Mouse (Mus musculus) macrophage (primary cell): ENCODE measurements around the gene Samm50. TPM values are rescaled to one million over a fixed set of nuclear protein-coding genes. Genes with fewer than 3 reads are reported as not detected.

ENCODE experiments used
- H3K27ac ChIP-seq: fragments of 350-480 bp; formaldehyde crosslinking; 2 replicates; pipeline ENCODE4 v1.9.0; 2021
- H3K36me3 ChIP-seq: fragments of 350-480 bp; formaldehyde crosslinking; 2 replicates; pipeline ENCODE4 v1.9.0; 2021; ENCODE audit errors: inconsistent target
- H3K4me3 ChIP-seq: fragments of 350-480 bp; formaldehyde crosslinking; 2 replicates; pipeline ENCODE4 v1.9.0; 2021; ENCODE audit errors: inconsistent target
- H3K79me2 ChIP-seq: fragments of 350-480 bp; formaldehyde crosslinking; 2 replicates; pipeline ENCODE4 v1.9.0; 2021; ENCODE audit errors: inconsistent target
- WGBS: methylation state at CpG from one replicate; pipeline ENCODE4 v1.1.7; 2026; ENCODE audit warnings: inconsistent platforms; ENCODE audit not compliant: missing documents; 5-methylcytosine and 5-hydroxymethylcytosine counted together
- polyA plus RNA-seq: library from polyadenylated mRNA; stranded (reverse); fragments of 250-400 nt; gene quantifications from 3 replicates; pipeline ENCODE4 v1.2.4, GENCODE M21; 2018; ENCODE audit warnings: inconsistent platforms

Gene Samm50
- polyA plus RNA-seq, 1 experiment from 2014 or later, result 46.2 TPM

- Histone ChIP-seq H3K4me3 (no peak overlapping the region), H3K79me2 (no peaks in the 10 kb centered on the region), H3K36me3 (peaks cover 23% of the 10 kb centered on the region; the same call in 1 of the 2 replicates), H3K27ac (no peak overlapping the region)
- WGBS, result 92% methylated on average over 7 of the region's 7 CpGs
These were observed 24.5 kb downstream of the Samm50 start for GRCm38 (mm10) chr15:84216461-84217084.

DNA sequence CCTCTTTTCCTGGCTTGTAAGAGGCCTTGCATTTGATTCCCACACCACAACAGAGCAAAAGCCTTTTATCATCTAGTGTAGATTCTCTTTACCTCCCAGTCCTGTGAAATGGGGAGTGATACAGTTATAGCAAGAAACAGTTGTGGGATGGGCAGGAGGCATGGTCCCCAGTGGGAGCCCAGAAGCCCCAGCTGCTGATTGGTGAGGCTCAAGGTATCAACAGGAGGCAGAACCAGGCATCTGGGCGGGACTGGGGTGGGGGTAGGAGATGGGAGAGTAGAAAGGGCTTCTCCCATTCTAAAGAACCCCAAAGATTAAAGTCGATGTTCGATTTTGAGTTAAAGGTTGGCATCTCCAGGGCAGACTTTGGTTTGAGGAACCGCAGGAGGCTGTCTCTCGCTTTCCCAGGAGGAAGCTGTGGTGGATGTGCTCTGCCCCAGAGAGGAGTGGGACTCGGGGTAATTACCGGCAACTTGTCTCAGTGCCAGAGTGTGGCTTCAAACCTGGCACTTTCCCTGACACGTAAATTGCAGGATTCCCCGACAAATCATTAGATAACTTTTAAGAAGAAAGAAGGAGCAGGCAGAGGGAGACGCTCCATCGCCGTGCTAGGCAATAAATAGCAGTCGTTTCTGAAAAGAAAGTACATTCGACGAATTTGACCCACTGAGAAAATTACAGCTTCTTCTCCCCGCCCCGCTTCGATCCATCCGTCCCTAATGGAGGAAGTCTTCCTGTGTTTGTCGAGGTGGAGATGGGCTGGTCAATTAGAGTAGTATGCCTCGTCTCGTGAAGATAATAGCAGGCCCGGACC, 26.1 kb downstream of the Samm50 start:
- Histone ChIP-seq H3K36me3 (peaks cover 18% of the 10 kb centered on the region; the same call in 1 of the 2 replicates), H3K4me3 (no peak overlapping the region), H3K79me2 (no peaks in the 10 kb centered on the region), H3K27ac (no peak overlapping the region)
- WGBS, result 40% methylated on average over 23 of the region's 23 CpGs

GRCm38 (mm10) chr15:84218783-84219271, 26.8 kb downstream of the Samm50 start:
- Histone ChIP-seq H3K4me3 (no peak overlapping the region), H3K27ac (no peak overlapping the region), H3K36me3 (peaks cover 13% of the 10 kb centered on the region; the same call in 1 of the 2 replicates), H3K79me2 (no peaks in the 10 kb centered on the region)
- 33% methylated on average over 9 of the region's 9 CpGs for WGBS

GRCm38 (mm10) chr15:84221539-84221938, 29.5 kb downstream of the Samm50 start:
- no peaks in the 10 kb centered on the region for H3K79me2 ChIP-seq
- H3K4me3 ChIP-seq, result no peak overlapping the region
- no peak overlapping the region for H3K27ac ChIP-seq
- no peaks in the 10 kb centered on the region for H3K36me3 ChIP-seq
- 76% methylated on average over 5 of the region's 5 CpGs for WGBS

DNA sequence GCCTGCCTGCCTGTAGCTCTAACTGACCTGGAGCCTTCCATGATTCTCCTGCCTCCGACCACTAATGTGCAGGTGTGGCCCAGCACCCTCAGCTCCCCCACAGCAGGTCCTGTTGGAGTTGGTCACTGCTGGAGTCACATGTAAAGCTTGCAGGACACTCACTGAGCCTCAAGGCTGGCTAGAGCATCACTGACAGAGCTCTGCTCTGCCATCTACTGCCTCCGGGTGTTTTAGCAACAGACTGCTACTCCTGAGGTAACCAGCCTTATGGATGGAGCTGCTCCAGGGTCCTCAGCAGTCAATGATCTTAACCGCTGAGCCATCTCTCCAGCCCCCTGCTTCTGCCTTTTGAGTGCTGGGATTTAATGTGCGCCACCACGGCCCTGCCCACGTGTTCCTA, 31.4 kb downstream of the Samm50 start:
- 79% methylated on average over 6 of the region's 6 CpGs for WGBS
- H3K36me3 ChIP-seq, result no peaks in the 10 kb centered on the region
- H3K79me2 ChIP-seq, result no peaks in the 10 kb centered on the region
- no peak overlapping the region for H3K27ac ChIP-seq
- no peak overlapping the region for H3K4me3 ChIP-seq

DNA sequence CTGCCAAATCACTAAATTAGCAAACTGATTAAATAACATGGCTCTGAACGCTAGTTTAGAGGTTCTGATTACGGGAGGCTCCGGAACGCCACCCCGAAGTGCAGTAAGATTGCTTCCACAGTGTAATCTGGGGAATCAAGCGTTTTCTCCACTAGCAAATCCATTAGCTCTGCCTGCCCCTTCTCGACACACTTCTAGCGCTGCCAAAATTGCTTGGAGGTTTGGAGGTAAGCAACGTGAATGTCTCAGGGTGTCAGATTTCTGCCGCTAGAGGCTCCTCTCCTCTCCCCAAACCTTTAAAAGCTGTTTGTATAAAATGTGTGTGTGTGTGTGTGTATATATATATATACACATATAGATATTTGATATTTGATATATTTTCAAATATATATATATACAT, 32.7 kb downstream of the Samm50 start:
- Histone ChIP-seq H3K4me3 (no peak overlapping the region), H3K79me2 (no peaks in the 10 kb centered on the region), H3K27ac (no peak overlapping the region), H3K36me3 (no peaks in the 10 kb centered on the region)
- 87% methylated on average over 8 of the region's 10 CpGs for WGBS

DNA sequence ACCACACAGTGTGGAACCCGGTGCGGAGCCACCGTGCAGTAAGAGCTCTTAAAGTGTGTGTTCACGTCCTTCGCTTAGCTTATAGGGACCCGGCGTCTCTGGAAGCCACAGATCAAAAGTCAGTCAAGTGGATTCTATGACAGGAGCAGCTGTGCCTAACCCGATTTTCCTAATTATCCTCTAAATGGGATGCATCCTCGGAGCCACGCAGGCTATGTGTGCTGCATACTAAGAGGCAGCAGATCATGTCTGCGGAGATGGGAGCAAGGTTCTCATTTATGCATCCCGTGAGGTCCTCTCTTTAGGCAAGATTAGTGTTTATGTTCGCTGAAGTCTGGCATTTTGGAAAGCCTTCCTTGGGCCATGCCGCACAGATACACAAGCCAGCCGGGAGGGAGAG, 34.9 kb downstream of the Samm50 start:
- no peaks in the 10 kb centered on the region for H3K36me3 ChIP-seq
- 96% methylated on average over 15 of the region's 15 CpGs for WGBS

DNA sequence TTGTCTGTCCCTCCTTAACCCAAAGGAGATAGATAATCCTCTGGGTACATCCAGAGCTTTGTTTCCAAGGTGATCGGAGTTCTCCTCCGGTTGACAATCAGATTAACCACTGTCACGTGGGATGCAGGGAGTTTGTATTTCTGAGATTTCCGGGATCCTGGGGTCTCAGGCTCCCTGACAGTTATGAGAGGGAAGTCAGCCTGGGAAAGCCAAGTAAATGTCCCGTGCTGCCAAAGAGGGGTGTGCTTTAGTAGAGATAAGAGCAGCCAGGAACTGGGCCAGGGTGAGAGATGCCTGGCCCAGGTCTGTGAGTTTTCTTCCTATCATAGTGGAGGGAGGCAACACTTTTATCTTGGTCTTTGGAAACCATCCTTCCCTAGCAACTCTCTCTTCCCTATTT, 38.6 kb downstream of the Samm50 start:
- no peak overlapping the region for H3K4me3 ChIP-seq
- no peaks in the 10 kb centered on the region for H3K36me3 ChIP-seq
- 36% methylated on average over 5 of the region's 5 CpGs for WGBS
- peak overlapping the region; percentile 54; the same call in 1 of the 2 replicates for H3K27ac ChIP-seq
- peaks cover 31% of the 10 kb centered on the region for H3K79me2 ChIP-seq

More for the DNA sequence above, 34.9 kb downstream of the Samm50 start:
- no peak overlapping the region for H3K4me3 ChIP-seq
- no peaks in the 10 kb centered on the region; the same call in 1 of the 2 replicates for H3K79me2 ChIP-seq
- no peak overlapping the region for H3K27ac ChIP-seq

- Histone ChIP-seq H3K36me3 (no peaks in the 10 kb centered on the region), H3K79me2 (peaks cover 34% of the 10 kb centered on the region), H3K27ac (peak overlapping the region; percentile 54), H3K4me3 (peak overlapping the region; percentile 49)
- WGBS, result 2% methylated on average over 16 of the region's 16 CpGs
These were observed 39.2 kb downstream of the Samm50 start for GRCm38 (mm10) chr15:84231113-84231712.

GRCm38 (mm10) chr15:84231721-84232561, 39.9 kb downstream of the Samm50 start, which contains the start of gene Parvb:
TSS of gene Parvb (plus strand) at chr15:84232043.
- no peaks in the 10 kb centered on the region for H3K36me3 ChIP-seq
- H3K4me3 ChIP-seq, result peak within 1 kb of the TSS; percentile 49
- H3K79me2 ChIP-seq, result peaks cover 42% of the 10 kb centered on the region
- 4% methylated on average over 52 of the region's 53 CpGs for WGBS
- peak within 1 kb of the TSS; percentile 54 for H3K27ac ChIP-seq

DNA sequence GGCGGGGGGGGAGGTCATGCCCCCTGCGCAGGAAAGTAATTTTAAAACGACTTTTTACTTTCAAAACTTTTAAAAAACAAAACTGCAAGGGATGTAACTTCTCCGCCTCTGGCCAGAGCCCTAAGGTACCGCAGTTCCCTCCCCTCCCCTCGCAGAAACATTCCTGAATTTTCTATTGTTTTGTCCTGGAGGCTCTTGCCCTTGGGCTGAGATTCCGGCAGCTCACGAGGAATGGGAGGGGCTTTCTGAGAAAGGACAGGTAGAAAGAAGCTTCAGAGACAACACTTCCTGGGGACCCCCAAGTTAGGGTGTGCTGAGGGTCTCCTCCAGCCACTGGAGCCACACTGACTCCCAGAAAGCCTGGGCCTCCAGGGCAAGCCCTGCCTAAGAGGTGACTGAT, 40.6 kb downstream of the Samm50 start:
- peak overlapping the region; percentile 48 for H3K27ac ChIP-seq
- H3K36me3 ChIP-seq, result no peaks in the 10 kb centered on the region
- peak overlapping the region; percentile 49 for H3K4me3 ChIP-seq
- H3K79me2 ChIP-seq, result peaks cover 48% of the 10 kb centered on the region
- WGBS, result 79% methylated on average over 8 of the region's 8 CpGs

DNA sequence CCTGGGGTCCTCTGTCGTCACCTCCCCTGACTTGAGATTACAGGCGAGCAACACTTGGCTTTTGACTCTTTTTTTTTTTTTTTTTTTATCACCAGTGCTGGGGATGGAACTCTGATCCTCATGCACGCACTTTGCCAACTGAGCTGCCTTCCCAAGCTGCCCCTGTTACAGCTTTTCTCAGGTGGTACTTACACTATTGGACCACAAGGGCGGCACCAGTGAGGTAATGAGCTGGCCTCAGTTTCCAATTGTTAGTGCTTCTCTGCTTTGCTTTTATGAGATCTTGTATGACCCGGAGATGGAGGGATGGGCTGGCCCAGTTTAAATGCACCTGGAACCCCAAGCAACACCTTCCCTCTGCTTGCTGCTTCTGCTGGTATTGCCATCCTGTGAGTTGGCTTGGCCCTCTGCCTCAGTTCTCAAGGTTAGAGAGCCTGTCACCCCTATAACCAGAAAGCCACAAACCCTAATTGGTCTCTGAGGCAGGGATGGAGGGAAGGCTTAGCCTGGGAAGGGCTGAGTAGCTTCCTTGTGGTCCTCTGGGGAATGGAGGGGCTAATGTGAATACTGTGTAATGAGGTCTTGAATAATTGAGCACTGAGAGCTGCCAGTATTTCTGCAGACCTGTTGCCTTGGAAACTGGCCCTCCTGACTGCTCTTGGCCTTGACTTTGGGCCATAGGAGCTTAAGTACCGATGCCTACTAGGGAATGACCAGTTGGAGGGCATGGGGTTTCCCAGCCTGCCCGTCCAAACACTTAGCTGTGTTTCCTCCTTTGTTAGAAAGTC, 42.9 kb downstream of the Samm50 start:
- H3K36me3 ChIP-seq, result no peaks in the 10 kb centered on the region
- H3K27ac ChIP-seq, result peak overlapping the region; percentile 93
- 73% methylated on average over 6 of the region's 7 CpGs for WGBS
- peaks cover 72% of the 10 kb centered on the region for H3K79me2 ChIP-seq
- no peak overlapping the region for H3K4me3 ChIP-seq

DNA sequence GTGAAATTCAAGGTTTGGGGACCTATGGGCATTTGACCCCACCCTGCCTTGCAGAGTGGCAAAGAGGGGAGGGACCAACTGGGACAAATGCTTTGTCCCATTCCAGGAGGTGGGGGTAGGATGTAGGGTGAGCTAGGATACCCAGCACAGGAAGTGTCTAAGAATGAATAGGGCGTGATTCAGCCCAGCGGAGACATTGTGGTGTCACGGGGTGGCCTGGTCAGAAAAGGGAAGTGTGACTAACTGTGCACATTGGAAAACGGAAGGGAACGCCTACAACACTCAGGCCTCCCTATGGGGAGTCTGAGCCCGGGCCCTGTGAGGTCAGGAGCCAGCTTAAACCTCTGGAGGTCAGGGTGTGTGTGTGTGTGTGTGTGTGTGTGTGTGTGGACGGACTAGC, 43.6 kb downstream of the Samm50 start:
- peaks cover 79% of the 10 kb centered on the region for H3K79me2 ChIP-seq
- peak overlapping the region; percentile 93 for H3K27ac ChIP-seq
- no peak overlapping the region for H3K4me3 ChIP-seq
- H3K36me3 ChIP-seq, result no peaks in the 10 kb centered on the region
- WGBS, result 3% methylated on average over 7 of the region's 7 CpGs
